Mouse (Mus musculus) heart, adult 2 months (tissue): ENCODE measurements at regions not wholly inside any gene's neighbourhood (a gene's known extent, or its start where the extent isn't known, plus 50 kb on each side); places are given as distances from the start of the nearest gene placed in this dataset.

Experiments
- DNase-seq, 2 experiments: peaks; one replicate each; pipeline ENCODE4 v3.0.0; 2021
- H3K27ac ChIP-seq: fragments of 200-600 bp; 2 replicates; pipeline ENCODE4 v1.8.1; 2022
- H3K27me3 ChIP-seq: fragments of 200-500 bp; 2 replicates; pipeline ENCODE4 v1.6.1; 2012; ENCODE audit warnings: mild to moderate bottlenecking, low read length, inconsistent platforms, mixed read lengths; ENCODE audit not compliant: control insufficient read depth, insufficient read depth
- H3K36me3 ChIP-seq: fragments of 200-500 bp; 2 replicates; pipeline ENCODE4 v1.6.1; 2012; ENCODE audit warnings: low read length, inconsistent platforms; ENCODE audit not compliant: control insufficient read depth, insufficient read depth
- H3K4me1 ChIP-seq: fragments of 200-500 bp; 2 replicates; pipeline ENCODE4 v1.6.1; 2011; ENCODE audit warnings: low read length; ENCODE audit not compliant: control insufficient read depth, insufficient read depth
- H3K4me3 ChIP-seq: fragments of 200-600 bp; 2 replicates; pipeline ENCODE4 v1.8.1; 2022
- H3K79me2 ChIP-seq: fragments of 200-500 bp; replicated peaks from 2 replicates; pipeline ENCODE4 v1.6.1; 2012; ENCODE audit warnings: mild to moderate bottlenecking, inconsistent platforms, low read length, moderate library complexity, mixed read lengths; ENCODE audit not compliant: control insufficient read depth, insufficient read depth
- H3K9ac ChIP-seq: fragments of 200-500 bp; 2 replicates; pipeline ENCODE4 v1.6.1; 2012; ENCODE audit warnings: low read depth, mild to moderate bottlenecking, control low read depth, inconsistent platforms, low read length, mixed read lengths
- CTCF ChIP-seq: fragments of 200-600 bp; IDR thresholded peaks from 2 replicates; pipeline ENCODE4 v1.8.1; 2022; ENCODE audit warnings: antibody characterized with exemption, mild to moderate bottlenecking, moderate library complexity
- EP300 ChIP-seq: fragments of 200-500 bp; IDR thresholded peaks from 2 replicates; pipeline ENCODE4 v1.6.1; 2011; ENCODE audit warnings: low read depth, low read length, control low read depth; ENCODE audit not compliant: insufficient read depth
- POLR2A ChIP-seq: fragments of 200-500 bp; IDR thresholded peaks from 2 replicates; pipeline ENCODE4 v1.6.1; 2011; ENCODE audit warnings: mild to moderate bottlenecking, low read depth, low read length, control low read depth; ENCODE audit not compliant: insufficient read depth
- WGBS: fragments of 180-500 bp; shearing (Covaris S2); methylation state at CpG from one replicate; pipeline ENCODE4 v1.1.7; 2018; 5-methylcytosine and 5-hydroxymethylcytosine counted together
- intact Hi-C: fragments of 180-260 bp; cut with DNase I; formaldehyde crosslinking; loops from one replicate; pipeline ENCODE4 v1.15.1; 2025

GRCm38 (mm10) chr16:70952937-70953336 lies 639.2 kb downstream of the Gbe1 start:
- TF ChIP-seq CTCF (no peak), POLR2A (no peak), EP300 (no peak)
- Histone ChIP-seq H3K9ac (no peak overlapping the region), H3K4me1 (no peaks in the 10 kb centered on the region), H3K4me3 (no peak overlapping the region), H3K79me2 (no peaks in the 10 kb centered on the region), H3K36me3 (no peaks in the 10 kb centered on the region), H3K27ac (no peak overlapping the region), H3K27me3 (no peaks in the 10 kb centered on the region)
- WGBS = 81% methylated on average over 2 of the region's 2 CpGs
- intact Hi-C loops = no loop called here
- no peak for DNase-seq
